Mouse (Mus musculus) liver, embryonic 14.5 days (tissue): ENCODE measurements around the gene Ssrp1.

Source experiments
- CTCF ChIP-seq: IDR thresholded peaks from 2 replicates; pipeline ENCODE4 v1.5.1; 2016; ENCODE audit warnings: antibody characterized with exemption, low read depth, control low read depth
- EP300 ChIP-seq: IDR thresholded peaks from 2 replicates; pipeline ENCODE4 v1.6.1; 2016; ENCODE audit warnings: antibody characterized with exemption, low read depth

DNA sequence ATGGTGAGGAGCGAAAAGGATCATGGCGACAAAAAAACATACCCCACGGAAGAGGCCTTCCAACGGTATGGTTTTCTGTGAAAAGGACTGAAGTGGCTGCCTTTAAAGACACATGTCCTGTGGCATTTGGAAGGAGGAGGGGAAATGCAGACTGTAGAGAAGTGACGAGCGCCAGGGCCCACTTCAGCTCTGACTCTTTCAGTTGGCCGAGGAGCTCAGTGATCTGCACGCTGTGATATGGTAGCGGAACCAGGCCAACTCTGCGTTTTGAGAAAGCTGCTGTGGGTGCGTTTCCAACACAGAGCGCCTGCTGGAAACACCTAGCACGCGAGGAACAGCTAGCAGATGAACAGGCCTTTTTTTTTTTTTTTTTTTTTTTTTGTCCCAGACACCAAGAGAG lies 24.4 kb upstream of the Ssrp1 start:
- TF ChIP-seq CTCF, result no peak
- no peak; the same call in 1 of the 2 replicates for TF ChIP-seq EP300
